Mouse (Mus musculus) kidney, adult 8-10 months (tissue): ENCODE data around the gene Hoxb7.
A peak's percentile ranks its signal among the peaks of the same experiment; 100 is the strongest.

ENCODE experiments used
- DNase-seq, 2 experiments: peaks; one replicate each; pipeline ENCODE4 v3.0.0; 2022

The Hoxb7 gene

GRCm38 (mm10) chr11:96317608-96318367, 31.4 kb downstream of the Hoxb7 start, which contains the start of gene Hoxb4:
Gene Hoxb4 (plus strand): TSS chr11:96318267.
- DNase-seq, result no peak

DNA sequence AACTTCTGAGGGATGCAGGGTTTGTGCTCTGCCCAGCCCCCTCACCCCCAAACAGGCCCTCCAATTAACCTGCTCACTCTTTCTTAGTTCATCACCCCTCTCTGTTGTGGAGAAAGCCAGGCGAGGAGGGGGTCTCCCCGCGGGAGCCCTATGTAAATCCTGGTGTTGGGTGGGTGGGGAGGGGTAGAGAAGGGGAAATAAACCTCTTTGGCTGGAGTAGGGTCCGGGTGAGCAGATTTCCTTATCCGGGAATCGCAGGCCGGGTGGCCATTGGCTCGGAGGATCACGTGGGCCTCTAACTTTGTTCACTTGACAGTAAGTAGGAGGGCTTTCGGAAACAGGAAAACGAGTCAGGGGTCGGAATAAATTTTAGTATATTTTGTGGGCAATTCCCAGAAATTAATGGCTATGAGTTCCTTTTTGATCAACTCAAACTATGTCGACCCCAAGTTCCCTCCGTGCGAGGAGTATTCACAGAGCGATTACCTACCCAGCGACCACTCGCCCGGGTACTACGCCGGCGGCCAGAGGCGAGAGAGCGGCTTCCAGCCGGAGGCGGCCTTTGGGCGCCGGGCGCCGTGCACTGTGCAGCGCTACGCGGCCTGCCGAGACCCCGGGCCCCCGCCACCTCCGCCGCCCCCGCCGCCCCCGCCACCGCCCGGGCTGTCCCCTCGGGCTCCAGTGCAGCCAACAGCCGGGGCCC, 32.1 kb downstream of the Hoxb7 start:
- peak; percentile 91 for DNase-seq

DNA sequence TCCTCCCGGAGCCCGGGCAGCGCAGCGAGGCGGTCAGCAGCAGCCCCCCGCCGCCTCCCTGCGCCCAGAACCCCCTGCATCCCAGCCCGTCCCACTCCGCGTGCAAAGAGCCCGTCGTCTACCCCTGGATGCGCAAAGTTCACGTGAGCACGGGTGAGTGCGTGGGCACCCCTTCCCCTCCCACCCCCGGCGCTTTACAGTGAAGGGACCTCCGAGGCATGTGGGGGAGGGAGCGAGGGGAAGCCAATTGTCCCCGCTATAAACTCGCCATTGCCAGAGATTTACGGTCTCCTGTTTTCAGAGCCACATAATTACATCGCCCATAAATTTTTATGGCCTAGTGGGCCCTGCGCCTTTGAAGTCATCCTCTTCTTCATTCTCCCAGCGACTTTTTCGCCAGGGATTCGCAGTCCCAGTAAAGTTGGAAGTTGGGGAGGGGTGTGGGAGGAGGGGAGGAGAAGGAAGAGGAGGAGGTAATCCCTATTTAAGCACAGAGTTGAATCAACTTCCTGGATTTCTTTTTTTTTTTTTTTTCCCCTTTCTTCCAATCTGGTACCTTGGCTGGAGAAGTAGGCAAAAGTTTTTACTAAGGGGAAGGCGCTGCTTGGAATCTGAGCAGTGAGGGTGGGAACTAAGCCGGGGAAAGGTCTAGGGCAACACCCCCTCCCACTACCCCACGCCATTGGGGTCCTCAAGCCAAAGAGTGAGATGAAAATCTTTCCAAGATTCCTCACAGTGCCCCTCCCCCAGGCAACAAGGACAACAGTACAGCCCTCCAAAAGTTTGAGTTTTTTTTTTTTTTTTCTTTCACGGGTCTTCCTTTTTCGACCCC, 32.9 kb downstream of the Hoxb7 start:
- peak; percentile 58 to 73 for DNase-seq

DNA sequence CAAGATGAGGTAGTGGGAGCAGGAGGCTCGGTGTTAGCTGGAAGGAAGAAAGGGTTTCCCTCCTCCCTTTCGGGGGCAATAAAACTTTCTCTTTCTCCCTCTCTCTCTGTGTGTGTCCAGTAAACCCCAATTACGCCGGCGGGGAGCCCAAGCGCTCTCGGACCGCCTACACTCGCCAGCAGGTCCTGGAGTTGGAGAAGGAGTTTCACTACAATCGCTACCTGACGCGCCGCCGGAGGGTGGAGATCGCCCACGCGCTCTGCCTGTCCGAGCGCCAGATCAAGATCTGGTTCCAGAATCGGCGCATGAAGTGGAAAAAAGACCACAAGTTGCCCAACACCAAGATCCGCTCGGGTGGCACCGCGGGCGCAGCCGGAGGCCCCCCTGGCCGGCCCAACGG, 33.5 kb downstream of the Hoxb7 start:
- DNase-seq, result peak in 1 of 2 experiments; percentile 66

DNA sequence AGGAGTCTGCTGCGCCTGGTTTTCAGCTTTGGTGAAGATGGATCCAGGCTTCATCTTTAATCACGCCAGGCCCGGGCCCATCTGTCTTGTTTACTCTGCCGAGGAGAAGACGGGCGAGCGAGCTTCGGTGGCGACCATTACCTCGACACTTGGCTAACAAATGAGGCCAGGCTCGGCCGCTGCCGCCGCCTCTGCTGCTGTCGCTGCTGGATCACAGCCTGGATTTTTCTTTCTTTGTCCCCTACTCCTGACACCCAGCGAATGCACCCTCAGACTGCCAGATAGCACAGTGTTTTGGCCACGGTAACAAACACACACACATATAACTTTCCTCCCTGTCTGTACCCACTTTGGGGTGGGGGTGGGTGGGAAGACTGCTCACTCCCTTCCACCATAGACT, 34.3 kb downstream of the Hoxb7 start:
- peak in 1 of 2 experiments; percentile 32 for DNase-seq

DNA sequence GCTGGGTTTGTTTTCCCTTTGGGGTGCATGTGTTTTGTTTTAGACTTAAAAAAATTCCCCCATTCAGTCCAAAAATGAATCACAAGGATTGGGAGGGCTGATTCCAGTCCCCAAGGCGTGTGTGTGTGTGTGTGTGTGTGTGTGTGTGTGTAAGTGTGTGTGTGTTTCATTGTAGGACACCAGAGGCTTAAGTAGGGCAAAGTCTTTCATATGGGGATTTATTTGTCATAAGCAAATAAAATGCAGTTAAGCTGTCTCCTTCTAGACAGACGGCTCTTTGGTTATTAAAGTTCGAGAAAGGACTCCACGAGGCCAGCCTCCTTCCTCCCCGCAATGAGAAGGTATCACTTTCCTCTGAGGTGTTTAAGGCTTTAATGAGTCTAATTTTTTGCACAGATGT, 35.4 kb downstream of the Hoxb7 start:
- no peak for DNase-seq

GRCm38 (mm10) chr11:96322738-96323137, 36.3 kb downstream of the Hoxb7 start:
- no peak for DNase-seq

GRCm38 (mm10) chr11:96323154-96323553, 36.7 kb downstream of the Hoxb7 start, which contains the start of gene Hoxb3:
Gene Hoxb3 (plus strand): TSS chr11:96323326.
- DNase-seq, result no peak

- DNase-seq, result no peak
Measured at GRCm38 (mm10) chr11:96324125-96324524, 37.7 kb downstream of the Hoxb7 start.

DNA sequence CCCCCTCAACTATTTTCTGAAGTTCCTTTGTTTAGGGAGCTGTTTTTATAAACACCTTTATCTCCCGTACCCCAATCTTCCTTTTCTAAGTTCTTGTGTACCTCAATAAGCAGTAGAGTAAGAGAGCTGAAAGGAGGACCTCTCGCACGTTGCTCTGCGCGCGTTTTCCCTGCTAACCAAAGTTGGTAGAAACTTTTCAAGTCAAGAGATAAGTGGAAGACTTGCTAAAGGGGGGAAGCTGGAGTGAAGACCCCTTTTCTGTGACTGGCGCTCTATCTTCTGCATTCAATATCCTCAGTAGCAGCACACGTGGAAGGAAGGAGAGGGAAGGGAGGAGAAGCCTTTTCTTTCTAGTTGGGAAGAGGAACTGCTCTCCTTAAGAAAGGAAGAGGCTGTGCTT, 38.5 kb downstream of the Hoxb7 start:
- no peak for DNase-seq

GRCm38 (mm10) chr11:96325747-96326212, 39.4 kb downstream of the Hoxb7 start:
- DNase-seq, result no peak

- DNase-seq, result no peak
Measured at GRCm38 (mm10) chr11:96326705-96327104, 40.3 kb downstream of the Hoxb7 start.

GRCm38 (mm10) chr11:96327122-96327521, 40.7 kb downstream of the Hoxb7 start:
- no peak for DNase-seq

DNA sequence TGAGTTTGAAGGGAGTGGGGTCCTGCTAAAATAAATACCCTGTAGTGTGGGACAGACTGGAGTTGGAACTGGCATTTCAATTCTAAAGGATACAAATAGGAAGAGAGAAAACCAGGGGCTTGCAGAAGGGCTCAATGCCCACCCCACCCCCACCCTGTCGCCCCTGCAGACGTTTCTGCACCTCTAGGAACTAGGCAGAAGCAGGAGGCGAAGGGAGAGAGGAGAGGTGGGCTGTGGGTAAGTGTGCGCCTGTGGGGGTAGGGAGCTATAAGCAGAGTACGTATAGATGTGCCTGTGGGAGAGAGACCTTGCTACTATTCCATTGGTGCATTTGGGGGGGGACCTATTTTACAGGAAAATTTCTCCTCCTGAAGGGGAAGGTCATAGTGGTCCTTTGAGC, 41.3 kb downstream of the Hoxb7 start:
- no peak for DNase-seq

- no peak for DNase-seq
Measured at GRCm38 (mm10) chr11:96328605-96329004, 42.2 kb downstream of the Hoxb7 start.

GRCm38 (mm10) chr11:96332105-96332504, 45.7 kb downstream of the Hoxb7 start:
- no peak for DNase-seq

GRCm38 (mm10) chr11:96332618-96333032, 46.2 kb downstream of the Hoxb7 start:
- DNase-seq, result no peak

GRCm38 (mm10) chr11:96333241-96334001, 47.0 kb downstream of the Hoxb7 start:
- no peak for DNase-seq

DNA sequence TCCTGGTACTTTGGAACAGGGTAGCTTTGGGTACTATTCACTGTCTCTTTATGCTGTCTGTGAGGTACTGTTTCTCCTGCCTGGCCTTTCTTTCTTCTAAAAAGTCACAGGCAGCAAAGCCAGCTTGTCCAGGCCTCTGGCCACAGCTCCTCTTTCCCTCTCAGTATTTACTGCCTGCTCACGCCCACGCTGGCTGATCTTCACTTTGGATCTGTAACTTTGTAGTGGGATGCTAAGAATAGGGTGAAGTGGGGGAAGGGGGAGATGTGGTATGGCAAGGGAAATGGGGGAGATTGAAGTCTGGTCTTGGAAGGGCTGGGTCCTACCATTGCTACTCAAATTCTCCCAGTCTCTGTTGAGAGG, 47.6 kb downstream of the Hoxb7 start:
- no peak for DNase-seq

- DNase-seq, result no peak
Measured at GRCm38 (mm10) chr11:96334998-96335397, 48.6 kb downstream of the Hoxb7 start.

DNA sequence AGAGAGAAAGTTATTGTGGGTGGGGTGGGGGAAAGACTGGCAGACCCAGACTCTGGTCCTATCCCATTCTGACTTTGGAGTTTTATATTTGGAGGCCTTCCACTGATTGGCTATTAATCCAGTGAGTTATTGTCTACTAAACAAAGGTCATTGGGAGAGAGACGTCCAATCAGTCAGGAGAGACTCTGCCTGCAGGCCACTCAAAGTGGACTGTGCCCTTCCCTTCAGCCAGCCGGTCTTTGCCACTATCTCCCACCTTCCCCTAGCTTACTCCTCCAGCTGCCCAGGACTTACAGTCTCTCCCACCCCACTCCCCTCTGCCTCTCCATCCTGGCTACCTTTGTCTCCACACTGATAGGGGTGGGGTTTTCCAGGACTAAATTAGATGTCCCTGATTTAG, 50.2 kb downstream of the Hoxb7 start:
- DNase-seq, result peak; percentile 58 to 68

DNA sequence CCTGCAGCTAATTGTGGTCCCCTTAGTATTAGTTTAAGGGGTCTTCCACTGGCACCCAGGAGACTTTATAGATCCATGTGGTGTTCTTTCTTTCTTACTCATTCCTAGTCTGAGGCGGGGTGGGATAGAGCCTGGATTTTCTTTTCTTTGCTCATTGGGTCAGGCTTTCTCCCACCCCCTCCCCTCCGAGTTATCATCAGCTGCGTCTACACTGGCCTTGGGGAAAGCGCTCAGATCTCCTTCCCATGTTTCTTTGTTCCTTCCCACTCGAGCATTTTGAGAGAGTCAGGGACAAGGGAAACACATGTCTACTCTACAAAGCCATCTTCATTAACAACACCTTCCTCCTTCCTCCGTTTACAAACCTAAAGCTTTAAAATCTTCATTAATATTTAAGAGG, 50.6 kb downstream of the Hoxb7 start:
- DNase-seq, result no peak
